Mouse (Mus musculus) limb, embryonic 11.5 days (tissue): ENCODE measurements around the gene Pcbp3. TPM values are rescaled to one million over a fixed set of nuclear protein-coding genes. Genes with fewer than 3 reads are reported as not detected.

Experiments
- ATAC-seq: fragments of 200-750 bp; cut with Nextera tagmentation; 2 replicates; pipeline ENCODE4 v1.8.0; 2017; ENCODE audit warnings: low read depth; ENCODE audit not compliant: insufficient number of reproducible peaks, low FRiP score, low TSS enrichment
- DNase-seq: peaks from one replicate; pipeline ENCODE4 v3.0.0-alpha.2; 2015; ENCODE audit warnings: low spot score
- H3K27ac ChIP-seq: fragments of 300-500 bp; sonication (generic); replicated peaks from 2 replicates; pipeline ENCODE4 v1.5.1; 2014; ENCODE audit warnings: low read depth, mild to moderate bottlenecking, low read length
- H3K27me3 ChIP-seq: fragments of 300-500 bp; sonication (generic); 2 replicates; pipeline ENCODE4 v1.6.1; 2014; ENCODE audit warnings: mild to moderate bottlenecking, low read length, mixed read lengths; ENCODE audit not compliant: control insufficient read depth, insufficient read depth
- H3K36me3 ChIP-seq: fragments of 300-500 bp; sonication (generic); 2 replicates; pipeline ENCODE4 v1.6.1; 2014; ENCODE audit warnings: mild to moderate bottlenecking, low read length, moderate library complexity, mixed read lengths; ENCODE audit not compliant: control insufficient read depth, insufficient read depth
- H3K4me1 ChIP-seq: fragments of 300-500 bp; sonication (generic); 2 replicates; pipeline ENCODE4 v1.6.1; 2014; ENCODE audit warnings: low read length, mixed read lengths; ENCODE audit not compliant: control insufficient read depth, insufficient read depth
- H3K4me2 ChIP-seq: fragments of 300-500 bp; sonication (generic); 2 replicates; pipeline ENCODE4 v1.6.1; 2014; ENCODE audit warnings: low read depth, mild to moderate bottlenecking, moderate library complexity; ENCODE audit not compliant: severe bottlenecking
- H3K4me3 ChIP-seq: fragments of 300-500 bp; sonication (generic); 2 replicates; pipeline ENCODE4 v1.5.1; 2014; ENCODE audit warnings: low read depth, low read length
- H3K9ac ChIP-seq: fragments of 300-500 bp; sonication (generic); 2 replicates; pipeline ENCODE4 v1.6.1; 2014; ENCODE audit warnings: mild to moderate bottlenecking, low read length
- H3K9me3 ChIP-seq: fragments of 300-500 bp; sonication (generic); 2 replicates; pipeline ENCODE4 v1.6.1; 2016; ENCODE audit warnings: low read length; ENCODE audit not compliant: control insufficient read depth
- WGBS: fragments of 180-500 bp; shearing (Covaris S2); extraction: QIAGEN DNeasy Blood & Tissue Kit; methylation state at CpG from one replicate; pipeline ENCODE4 v1.1.7; 2014; 5-methylcytosine and 5-hydroxymethylcytosine counted together
- polyA plus RNA-seq: library from polyadenylated mRNA; unstranded; fragments of >200 nt; fragmentation: Nextera tagmentation; extraction: Ambion mirVana; gene quantifications from 2 replicates; pipeline ENCODE4 v1.2.1, GENCODE M21; 2014

The Pcbp3 gene
- polyA plus RNA-seq, 1 experiment from 2014 or later: 19.4 TPM

DNA sequence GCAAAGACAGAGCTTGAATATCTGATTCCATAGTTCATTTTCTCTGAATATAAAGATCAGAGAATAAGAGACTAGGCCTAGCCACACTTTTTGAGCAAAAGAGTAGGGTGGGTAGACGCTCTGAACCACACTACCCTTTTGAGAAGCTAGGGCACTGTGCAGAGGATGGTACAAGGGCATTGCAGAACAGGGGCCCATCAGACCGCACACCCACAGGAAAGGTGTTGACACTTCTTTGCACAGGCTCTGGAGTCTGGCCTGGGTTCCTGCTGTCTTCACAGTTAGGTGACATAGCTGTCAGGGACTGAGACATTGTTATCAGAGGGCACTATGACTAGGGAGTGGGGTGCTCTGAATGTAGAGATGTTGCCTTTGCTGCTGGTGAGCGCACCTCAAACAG is 190.1 kb downstream of the Pcbp3 start:
- Histone ChIP-seq H3K4me1 (no peaks in the 10 kb centered on the region), H3K4me3 (no peak overlapping the region), H3K36me3 (no peaks in the 10 kb centered on the region; the same call in 1 of the 2 replicates), H3K9me3 (no peaks in the 10 kb centered on the region), H3K27ac (no peak overlapping the region), H3K4me2 (no peak overlapping the region), H3K27me3 (no peaks in the 10 kb centered on the region), H3K9ac (no peak overlapping the region)
- DNase-seq: no peak
- no peak for ATAC-seq
- WGBS: 93% methylated on average over 3 of the region's 3 CpGs

DNA sequence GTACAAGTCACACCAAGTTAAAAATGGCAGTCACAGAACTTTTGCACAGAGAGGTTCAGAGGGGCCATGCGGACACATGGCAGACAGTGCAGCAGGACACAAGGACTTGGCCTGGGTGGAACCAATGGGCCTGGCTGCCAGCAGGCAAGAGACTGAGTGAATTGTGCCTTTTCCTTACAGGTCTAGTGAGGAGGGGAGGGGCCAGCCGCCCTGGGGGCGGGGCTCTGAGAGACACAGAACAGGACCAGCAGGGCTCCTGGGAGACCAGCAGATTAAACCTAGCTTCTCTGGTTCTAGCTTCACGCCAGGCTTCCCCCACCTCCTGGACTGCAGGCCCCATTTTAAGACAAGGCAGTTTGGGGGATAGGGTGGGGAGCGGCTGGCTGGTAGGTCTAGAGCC is 190.6 kb downstream of the Pcbp3 start:
- H3K36me3 ChIP-seq: no peaks in the 10 kb centered on the region; the same call in 1 of the 2 replicates
- no peak overlapping the region for H3K4me2 ChIP-seq
- no peak overlapping the region for H3K4me3 ChIP-seq
- H3K27ac ChIP-seq: no peak overlapping the region
- WGBS: 48% methylated on average over 5 of the region's 5 CpGs
- no peak overlapping the region for H3K9ac ChIP-seq
- no peak for DNase-seq
- no peaks in the 10 kb centered on the region for H3K9me3 ChIP-seq
- no peak for ATAC-seq
- H3K4me1 ChIP-seq: no peaks in the 10 kb centered on the region
- H3K27me3 ChIP-seq: no peaks in the 10 kb centered on the region

DNA sequence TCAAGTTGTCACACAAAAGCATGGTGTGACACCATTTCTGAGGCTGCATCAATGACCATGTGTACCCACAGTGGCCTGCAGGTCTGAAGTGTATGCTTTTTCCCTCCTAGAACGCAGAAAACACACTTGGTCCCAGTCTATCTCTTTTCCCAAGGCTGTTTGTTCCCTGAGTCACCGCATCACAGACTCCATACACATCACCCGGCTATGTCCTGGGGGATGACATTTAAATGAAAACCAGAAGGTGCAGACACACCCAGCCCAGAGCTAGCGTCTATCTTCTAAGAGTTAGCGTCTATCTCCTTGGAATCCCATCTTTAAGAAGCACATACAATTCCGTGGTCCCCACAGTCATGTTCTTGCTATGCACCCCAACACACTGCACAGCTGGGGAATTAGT is 192.1 kb downstream of the Pcbp3 start:
- no peaks in the 10 kb centered on the region; the same call in 1 of the 2 replicates for H3K36me3 ChIP-seq
- DNase-seq: no peak
- H3K4me1 ChIP-seq: no peaks in the 10 kb centered on the region
- H3K9me3 ChIP-seq: no peaks in the 10 kb centered on the region
- no peak for ATAC-seq
- H3K4me3 ChIP-seq: no peak overlapping the region
- H3K27me3 ChIP-seq: no peaks in the 10 kb centered on the region
- H3K9ac ChIP-seq: no peak overlapping the region
- H3K4me2 ChIP-seq: no peak overlapping the region
- H3K27ac ChIP-seq: no peak overlapping the region
- 84% methylated on average over 6 of the region's 6 CpGs for WGBS

DNA sequence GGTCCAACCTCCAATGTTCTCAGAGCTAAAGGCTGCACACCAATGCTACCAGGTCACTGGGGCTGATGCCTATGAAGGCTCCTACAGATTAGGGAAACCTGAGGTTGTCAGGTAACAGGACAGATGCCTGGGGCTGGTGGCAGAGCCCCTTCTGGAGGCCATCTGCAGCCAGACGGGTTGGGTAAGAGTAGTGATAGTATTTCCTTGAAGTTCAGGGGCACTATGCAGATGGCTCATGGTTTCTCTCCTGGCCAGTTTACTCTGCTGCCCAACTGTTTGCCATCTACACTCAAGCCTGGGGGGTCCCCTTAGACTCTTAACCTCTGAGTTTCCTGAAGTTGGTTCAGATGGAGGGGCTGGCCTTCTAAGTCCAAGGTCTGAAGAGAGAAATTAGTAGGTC is 195.5 kb downstream of the Pcbp3 start:
- no peak for DNase-seq
- no peak for ATAC-seq
- no peak overlapping the region for H3K27ac ChIP-seq
- H3K36me3 ChIP-seq: no peaks in the 10 kb centered on the region
- no peaks in the 10 kb centered on the region for H3K27me3 ChIP-seq
- 85% methylated on average over 1 of the region's 1 CpGs for WGBS
- H3K4me3 ChIP-seq: no peak overlapping the region
- no peaks in the 10 kb centered on the region for H3K9me3 ChIP-seq
- H3K4me1 ChIP-seq: no peaks in the 10 kb centered on the region
- H3K9ac ChIP-seq: no peak overlapping the region
- H3K4me2 ChIP-seq: no peak overlapping the region

DNA sequence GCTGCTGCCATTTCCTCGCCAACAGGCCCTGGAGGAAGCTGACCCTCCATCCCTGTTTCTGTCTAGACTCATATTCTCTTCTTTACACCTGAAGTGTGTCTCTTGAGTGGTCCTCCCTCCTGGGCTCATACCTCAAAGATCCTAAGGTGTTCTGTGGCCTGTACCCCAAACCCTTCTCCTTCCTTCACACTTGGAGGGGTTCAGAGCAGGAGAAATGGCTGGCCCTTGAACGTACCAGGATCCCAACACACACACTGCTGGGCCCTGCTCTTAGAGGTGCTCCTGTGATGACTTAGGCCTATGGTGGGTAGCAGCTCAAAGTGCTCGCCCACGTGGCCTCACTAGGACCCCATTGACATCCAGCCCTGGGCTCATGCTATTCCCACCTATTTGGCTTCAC is 196.8 kb downstream of the Pcbp3 start:
- H3K36me3 ChIP-seq: no peaks in the 10 kb centered on the region
- H3K4me1 ChIP-seq: no peaks in the 10 kb centered on the region
- H3K4me3 ChIP-seq: no peak overlapping the region
- no peak overlapping the region for H3K9ac ChIP-seq
- ATAC-seq: no peak
- no peak overlapping the region for H3K4me2 ChIP-seq
- no peak overlapping the region for H3K27ac ChIP-seq
- no peaks in the 10 kb centered on the region for H3K9me3 ChIP-seq
- no peak for DNase-seq
- 87% methylated on average over 4 of the region's 4 CpGs for WGBS
- no peaks in the 10 kb centered on the region for H3K27me3 ChIP-seq

DNA sequence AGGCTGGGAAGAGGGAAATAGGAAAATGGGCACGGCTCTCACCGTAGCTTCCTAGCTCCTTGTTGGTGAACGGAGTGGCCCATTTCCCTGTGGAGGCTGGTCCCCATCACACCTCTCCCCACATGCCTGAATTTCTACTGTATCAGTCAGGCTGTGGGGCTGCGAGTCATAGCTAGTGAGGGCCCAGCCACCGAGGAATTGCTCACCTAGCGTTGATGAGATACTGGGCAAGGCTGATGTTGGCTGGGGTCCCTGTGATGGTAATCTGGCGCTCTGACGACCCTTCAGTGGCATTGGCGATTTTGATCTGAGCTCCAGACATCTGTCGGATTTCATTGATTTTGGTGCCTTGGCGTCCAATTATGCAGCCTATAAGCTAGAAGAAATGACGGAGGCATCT is 198.7 kb downstream of the Pcbp3 start:
- no peak overlapping the region for H3K9ac ChIP-seq
- H3K36me3 ChIP-seq: no peaks in the 10 kb centered on the region
- H3K27me3 ChIP-seq: no peaks in the 10 kb centered on the region
- no peaks in the 10 kb centered on the region for H3K9me3 ChIP-seq
- no peak overlapping the region for H3K4me3 ChIP-seq
- no peaks in the 10 kb centered on the region for H3K4me1 ChIP-seq
- no peak overlapping the region for H3K27ac ChIP-seq
- ATAC-seq (no peak), DNase-seq (no peak)
- 93% methylated on average over 12 of the region's 12 CpGs for WGBS
- H3K4me2 ChIP-seq: no peak overlapping the region

DNA sequence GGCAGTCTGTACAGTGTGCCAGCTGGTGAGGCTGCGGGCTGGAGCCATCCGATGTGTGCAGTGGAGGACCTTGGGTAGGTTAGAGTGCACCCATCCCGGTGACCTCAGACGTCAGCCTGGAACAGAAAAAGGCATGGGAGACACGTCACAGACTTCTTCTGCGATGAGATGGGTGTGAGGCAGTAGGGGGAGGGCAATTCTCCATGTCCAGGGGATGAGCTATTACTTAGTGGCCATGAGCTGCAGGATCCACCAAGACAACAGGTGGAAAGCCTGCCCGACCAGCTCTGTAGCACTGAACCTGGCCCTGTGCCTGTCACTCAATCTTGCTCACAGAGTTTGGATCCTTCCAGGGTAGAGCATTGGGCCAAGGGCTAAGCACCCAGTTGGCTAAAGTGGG is 199.3 kb downstream of the Pcbp3 start:
- 87% methylated on average over 7 of the region's 7 CpGs for WGBS
- Histone ChIP-seq H3K4me3 (no peak overlapping the region), H3K36me3 (no peaks in the 10 kb centered on the region), H3K4me2 (no peak overlapping the region), H3K9me3 (no peaks in the 10 kb centered on the region), H3K9ac (no peak overlapping the region), H3K27me3 (no peaks in the 10 kb centered on the region), H3K27ac (no peak overlapping the region), H3K4me1 (no peaks in the 10 kb centered on the region)
- ATAC-seq (no peak), DNase-seq (no peak)

DNA sequence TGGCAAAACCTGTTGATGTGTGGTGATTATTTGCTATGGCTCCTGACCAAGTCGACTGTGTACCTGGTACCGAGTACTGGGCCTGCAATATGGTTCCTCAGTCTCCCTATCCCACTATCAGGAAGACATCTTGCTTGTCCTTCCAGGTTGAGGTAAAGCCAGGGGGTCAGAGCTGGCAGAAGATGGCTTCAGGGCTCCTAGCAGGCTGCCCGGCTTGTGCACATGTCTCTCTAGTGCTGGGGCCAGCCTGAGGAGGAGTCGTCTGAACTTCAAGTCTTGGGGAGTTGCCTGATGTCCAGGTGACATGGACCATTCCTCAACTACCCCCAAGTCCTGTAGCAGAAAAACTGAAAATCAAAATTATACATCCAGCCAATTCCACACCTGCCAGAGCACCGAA is 201.8 kb downstream of the Pcbp3 start:
- DNase-seq (no peak), ATAC-seq (no peak)
- Histone ChIP-seq H3K4me2 (no peak overlapping the region), H3K4me3 (no peak overlapping the region), H3K27me3 (no peaks in the 10 kb centered on the region), H3K36me3 (no peaks in the 10 kb centered on the region), H3K27ac (no peak overlapping the region), H3K4me1 (no peaks in the 10 kb centered on the region), H3K9ac (no peak overlapping the region), H3K9me3 (no peaks in the 10 kb centered on the region)
- 92% methylated on average over 5 of the region's 5 CpGs for WGBS

DNA sequence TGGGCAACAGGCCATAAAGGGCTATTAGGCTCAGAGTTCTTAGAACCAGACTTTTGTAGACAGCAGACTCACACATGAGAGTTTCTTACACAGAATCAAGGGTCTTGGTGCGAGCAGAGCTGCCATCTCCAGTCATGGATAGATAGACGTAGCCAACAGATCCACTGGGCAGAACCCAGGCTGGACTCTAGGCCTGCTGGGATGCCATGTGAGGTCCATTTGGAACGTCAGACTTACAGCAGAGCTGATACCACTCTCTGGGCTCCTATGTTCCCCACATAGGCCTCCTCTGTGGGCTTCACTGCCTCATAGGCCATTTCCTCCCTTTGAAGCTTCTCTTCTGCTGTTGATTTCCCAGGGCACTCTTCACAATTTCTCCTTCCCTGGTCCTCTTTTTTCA is 208.0 kb downstream of the Pcbp3 start:
- Histone ChIP-seq H3K4me3 (no peak overlapping the region), H3K36me3 (no peaks in the 10 kb centered on the region), H3K9me3 (no peaks in the 10 kb centered on the region), H3K27me3 (no peaks in the 10 kb centered on the region), H3K4me1 (no peaks in the 10 kb centered on the region), H3K9ac (no peak overlapping the region), H3K4me2 (no peak overlapping the region), H3K27ac (no peak overlapping the region)
- 91% methylated on average over 3 of the region's 3 CpGs for WGBS
- no peak for ATAC-seq
- peak; percentile 15 for DNase-seq
